Mouse (Mus musculus): ENCODE results near the gene Fam118a. TPM values are rescaled to one million over a fixed set of nuclear protein-coding genes. Genes with fewer than 3 reads are reported as not detected.

The Fam118a gene
- polyA plus RNA-seq, 1 experiment = not detected

- peaks cover 13% of the 10 kb centered on the region for H3K4me1 ChIP-seq (ENCODE audit: control insufficient read depth, insufficient read depth, low read length)
- H3K4me3 ChIP-seq (ENCODE audit: insufficient read depth, low read depth, low read length) = no peak overlapping the region
- TF ChIP-seq POLR2A (IDR thresholded peaks at IDR 0.05; ENCODE audit: insufficient read depth, low read depth, low read length) (no peak), CTCF (IDR thresholded peaks at IDR 0.05; ENCODE audit: insufficient read depth, low read depth, low read length) (peak; percentile 93)
- 16% methylated on average over 29 of the region's 29 CpGs for WGBS
- H3K27ac ChIP-seq (ENCODE audit: insufficient read depth, low read depth, low read length) = no peak overlapping the region
These were observed 27.5 kb upstream of the Fam118a start for GRCm38 (mm10) chr15:85000984-85001982.

- Histone ChIP-seq H3K4me3 (ENCODE audit: insufficient read depth, low read depth, low read length) (no peak overlapping the region), H3K4me1 (ENCODE audit: control insufficient read depth, insufficient read depth, low read length) (peaks cover 3% of the 10 kb centered on the region; the same call in 1 of the 2 replicates), H3K27ac (ENCODE audit: insufficient read depth, low read depth, low read length) (no peak overlapping the region)
- WGBS = 91% methylated on average over 8 of the region's 8 CpGs
- TF ChIP-seq CTCF (IDR thresholded peaks at IDR 0.05; ENCODE audit: insufficient read depth, low read depth, low read length) (no peak), POLR2A (IDR thresholded peaks at IDR 0.05; ENCODE audit: insufficient read depth, low read depth, low read length) (0 out of 2 replicates have a peak, but pooled peaks have one; percentile 25)
These were observed 19.1 kb upstream of the Fam118a start for GRCm38 (mm10) chr15:85009666-85010065.

GRCm38 (mm10) chr15:85011895-85012661 is 16.7 kb upstream of the Fam118a start:
- no peak for TF ChIP-seq POLR2A (IDR thresholded peaks at IDR 0.05; ENCODE audit: insufficient read depth, low read depth, low read length)
- TF ChIP-seq CTCF (IDR thresholded peaks at IDR 0.05; ENCODE audit: insufficient read depth, low read depth, low read length) = no peak
- Histone ChIP-seq H3K27ac (ENCODE audit: insufficient read depth, low read depth, low read length) (no peak overlapping the region), H3K4me3 (ENCODE audit: insufficient read depth, low read depth, low read length) (no peak overlapping the region), H3K4me1 (ENCODE audit: control insufficient read depth, insufficient read depth, low read length) (peaks cover 6% of the 10 kb centered on the region; the same call in 1 of the 2 replicates)
- WGBS = 58% methylated on average over 19 of the region's 19 CpGs

- peaks cover 9% of the 10 kb centered on the region for H3K4me1 ChIP-seq (ENCODE audit: control insufficient read depth, insufficient read depth, low read length)
- no peak overlapping the region for H3K4me3 ChIP-seq (ENCODE audit: insufficient read depth, low read depth, low read length)
- H3K27ac ChIP-seq (ENCODE audit: insufficient read depth, low read depth, low read length) = no peak overlapping the region
- no peak for TF ChIP-seq POLR2A (IDR thresholded peaks at IDR 0.05; ENCODE audit: insufficient read depth, low read depth, low read length)
- TF ChIP-seq CTCF (IDR thresholded peaks at IDR 0.05; ENCODE audit: insufficient read depth, low read depth, low read length) = no peak
- WGBS = 49% methylated on average over 2 of the region's 2 CpGs
These were observed 16.1 kb upstream of the Fam118a start for GRCm38 (mm10) chr15:85012662-85013054.

- Histone ChIP-seq H3K27ac (ENCODE audit: insufficient read depth, low read depth, low read length) (no peak overlapping the region), H3K4me1 (ENCODE audit: control insufficient read depth, insufficient read depth, low read length) (peaks cover 9% of the 10 kb centered on the region), H3K4me3 (ENCODE audit: insufficient read depth, low read depth, low read length) (no peak overlapping the region)
- WGBS = 31% methylated on average over 11 of the region's 11 CpGs
- TF ChIP-seq POLR2A (IDR thresholded peaks at IDR 0.05; ENCODE audit: insufficient read depth, low read depth, low read length) = no peak
- TF ChIP-seq CTCF (IDR thresholded peaks at IDR 0.05; ENCODE audit: insufficient read depth, low read depth, low read length) = no peak
These were observed 13.0 kb upstream of the Fam118a start for GRCm38 (mm10) chr15:85015771-85016170.

- whole genome bisulfite sequencing = 33% methylated on average over 21 of the region's 21 CpGs
- H3K4me3 ChIP-seq (ENCODE audit: insufficient read depth, low read depth, low read length) = no peak within 1 kb of the TSS
These were observed 11.6 kb upstream of the Fam118a start, which contains the start of gene Upk3a for GRCm38 (mm10) chr15:85016951-85017664. Gene Upk3a (plus strand): TSS chr15:85017141.

GRCm38 (mm10) chr15:85022211-85022610 is 6.5 kb upstream of the Fam118a start:
- peaks cover 2% of the 10 kb centered on the region; the same call in 1 of the 2 replicates for H3K4me1 ChIP-seq (ENCODE audit: control insufficient read depth, insufficient read depth, low read length)
- H3K27ac ChIP-seq (ENCODE audit: insufficient read depth, low read depth, low read length) = no peak overlapping the region
- TF ChIP-seq CTCF (IDR thresholded peaks at IDR 0.05; ENCODE audit: insufficient read depth, low read depth, low read length) (no peak), POLR2A (IDR thresholded peaks at IDR 0.05; ENCODE audit: insufficient read depth, low read depth, low read length) (no peak)
- H3K4me3 ChIP-seq (ENCODE audit: insufficient read depth, low read depth, low read length) = no peak overlapping the region
- 76% methylated on average over 4 of the region's 4 CpGs for WGBS

More at GRCm38 (mm10) chr15:85016951-85017664, 11.6 kb upstream of the Fam118a start, which contains the start of gene Upk3a:
- TF ChIP-seq CTCF (IDR thresholded peaks at IDR 0.05; ENCODE audit: insufficient read depth, low read depth, low read length) (no peak), POLR2A (IDR thresholded peaks at IDR 0.05; ENCODE audit: insufficient read depth, low read depth, low read length) (no peak)
- H3K4me1 ChIP-seq (ENCODE audit: control insufficient read depth, insufficient read depth, low read length) = peaks cover 6% of the 10 kb centered on the region
- H3K27ac ChIP-seq (ENCODE audit: insufficient read depth, low read depth, low read length) = no peak within 1 kb of the TSS

GRCm38 (mm10) chr15:85026197-85026596 is 2.6 kb upstream of the Fam118a start:
- 67% methylated on average over 4 of the region's 4 CpGs for WGBS
- TF ChIP-seq POLR2A (IDR thresholded peaks at IDR 0.05; ENCODE audit: insufficient read depth, low read depth, low read length) = no peak
- TF ChIP-seq CTCF (IDR thresholded peaks at IDR 0.05; ENCODE audit: insufficient read depth, low read depth, low read length) = no peak
- Histone ChIP-seq H3K4me1 (ENCODE audit: control insufficient read depth, insufficient read depth, low read length) (0 out of 2 replicates have a peak, but pooled peaks cover 2% of the 10 kb centered on the region), H3K27ac (ENCODE audit: insufficient read depth, low read depth, low read length) (no peak overlapping the region), H3K4me3 (ENCODE audit: insufficient read depth, low read depth, low read length) (no peak overlapping the region)
